ENCODE assay signal across 8 mouse cellular contexts in the genomic region with DNA sequence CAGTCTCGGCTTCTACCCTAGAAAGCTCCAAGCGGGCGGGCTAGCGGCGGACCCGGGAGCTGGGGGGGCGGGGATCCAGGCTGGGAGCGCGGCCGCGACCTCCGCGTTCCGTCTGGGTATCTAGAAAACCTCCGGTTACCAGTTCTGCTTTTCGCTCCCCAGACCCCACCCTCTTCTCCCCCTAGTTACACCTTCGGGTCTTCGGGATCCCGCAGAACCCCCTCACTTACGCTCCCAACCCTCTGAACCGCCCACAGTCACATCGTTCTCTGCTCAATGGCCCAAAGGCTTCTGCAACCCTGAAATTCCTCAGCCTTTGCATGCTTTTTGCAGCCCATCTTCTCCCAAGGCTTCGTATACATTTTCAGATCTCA. TPM values are rescaled to one million over a fixed set of nuclear protein-coding genes. Genes with fewer than 3 reads are reported as not detected.
DNase-seq lines count a peak whose midpoint lies in the region; ATAC-seq and TF ChIP-seq lines count a peak whose summit lies in the region.

No protein-coding gene starts in this region.

- no peaks in the 10 kb centered on the region for H3K27me3 ChIP-seq in hindbrain, embryonic 15.5 days
- no peaks in the 10 kb centered on the region for H3K27me3 ChIP-seq in myocyte (ENCODE audit: control insufficient read depth, insufficient read depth, insufficient read length)

- no peak for TF ChIP-seq CTCF in layer of hippocampus, adult 2 months (conservative IDR thresholded peaks at IDR 0.05)
- TF ChIP-seq CTCF in brain, embryonic 14.5 days (IDR thresholded peaks at IDR 0.05; ENCODE audit: borderline replicate concordance, extremely low read depth, insufficient read depth, insufficient read length), result no peak

- DNase-seq in layer of hippocampus, adult 2 months (ENCODE audit: low spot score in 2 of 2), result no peak
- DNase-seq in layer of hippocampus, adult 18-20 months (ENCODE audit: low spot score in 2 of 2), result no peak
- DNase-seq in brain, embryonic 14.5 days (ENCODE audit: low read depth), result peak; percentile 41
- DNase-seq in natural killer cell, adult 2 months (ENCODE audit: low spot score in 2 of 2), result no peak
- no peak for DNase-seq in cerebellum, adult 11-12 months
- no peak for DNase-seq in left cerebral cortex, postnatal 36 days (ENCODE audit: low spot score in 2 of 2)

- peak overlapping the region; percentile 78 for H3K4me3 ChIP-seq in layer of hippocampus, adult 2 months
- peak overlapping the region; percentile 62 for H3K4me3 ChIP-seq in hindbrain, embryonic 15.5 days
- peak overlapping the region; percentile 34 for H3K4me3 ChIP-seq in myocyte

- ATAC-seq in hindbrain, embryonic 15.5 days (ENCODE audit: low FRiP score, low read depth), result no peak

- WGBS in hindbrain, embryonic 15.5 days, result 0% methylated on average over 15 of the region's 23 CpGs

- H3ac ChIP-seq in myocyte (ENCODE audit: control insufficient read depth, insufficient read length), result peak overlapping the region; percentile 45

- intact Hi-C loops in left cerebral cortex, postnatal 36 days (cut with DNase I), result no loop called here

- H3K4me1 ChIP-seq in hindbrain, embryonic 15.5 days (replicated peaks), result peaks cover 26% of the 10 kb centered on the region

- H3K36me3 ChIP-seq in hindbrain, embryonic 15.5 days, result peaks cover 13% of the 10 kb centered on the region
- no peaks in the 10 kb centered on the region for H3K36me3 ChIP-seq in myocyte (ENCODE audit: control insufficient read depth, insufficient read depth)

- H3K4me2 ChIP-seq in hindbrain, embryonic 15.5 days, result peak overlapping the region; percentile 82
- H3K4me2 ChIP-seq in myocyte (ENCODE audit: low read depth), result peak overlapping the region; percentile 73

- TF ChIP-seq POLR2A in brain, embryonic 14.5 days (IDR thresholded peaks at IDR 0.05; ENCODE audit: borderline replicate concordance, extremely low read depth, insufficient read depth, insufficient read length, poor library complexity, severe bottlenecking), result no peak
- no peak for TF ChIP-seq POLR2A in myocyte (IDR thresholded peaks at IDR 0.05; ENCODE audit: insufficient read length, low read depth)

- H3K9me3 ChIP-seq in hindbrain, embryonic 15.5 days, result no peaks in the 10 kb centered on the region

- peak overlapping the region; percentile 85 for H3K9ac ChIP-seq in hindbrain, embryonic 15.5 days

- peak overlapping the region; percentile 89 for H3K27ac ChIP-seq in layer of hippocampus, adult 2 months
- peak overlapping the region; percentile 82 for H3K27ac ChIP-seq in hindbrain, embryonic 15.5 days (replicated peaks)

- H3K79me2 ChIP-seq in myocyte (ENCODE audit: control insufficient read depth, insufficient read depth), result no peaks in the 10 kb centered on the region

TF ChIP-seq in myocyte, 11 proteins besides CTCF, POLR2A, EP300 and RAD21:
- TF ChIP-seq CEBPB (IDR thresholded peaks at IDR 0.05; ENCODE audit: insufficient read depth, poor library complexity, severe bottlenecking) (no peak), MYOG (IDR thresholded peaks at IDR 0.05; ENCODE audit: control insufficient read depth in 1 of 3, insufficient read depth in 1 of 3, insufficient read length in 2 of 3, low read depth in 2 of 3) (no peak), TCF3 (IDR thresholded peaks at IDR 0.05; ENCODE audit: insufficient read length, low read depth) (no peak), TCF12 (IDR thresholded peaks at IDR 0.05; ENCODE audit: insufficient read depth, poor library complexity, severe bottlenecking) (no peak), SRF (IDR thresholded peaks at IDR 0.05; ENCODE audit: control insufficient read depth, insufficient read length, low read depth) (no peak), E2F4 (IDR thresholded peaks at IDR 0.05; ENCODE audit: insufficient read depth) (no peak), MAX (IDR thresholded peaks at IDR 0.05; ENCODE audit: low read depth) (no peak), REST (IDR thresholded peaks at IDR 0.05; ENCODE audit: insufficient read depth, insufficient read length) (no peak), POLR2AphosphoS2 (IDR thresholded peaks at IDR 0.05; ENCODE audit: insufficient read length, low read depth) (no peak), USF1 (IDR thresholded peaks at IDR 0.05; ENCODE audit: low read depth) (no peak), MYOD1 (IDR thresholded peaks at IDR 0.05; ENCODE audit: control insufficient read depth in 1 of 3, insufficient read length in 2 of 3, low read depth in 2 of 3) (no peak)

RNA-seq across cellular contexts. Expression of a gene that starts 0.8 kb away (rescaled TPM):
- total RNA-seq in layer of hippocampus, adult 2 months (2021), result 1 to 10 TPM; 2.5 to 2.8 TPM
- 1 to 10 TPM; 2.3 to 3.4 TPM for total RNA-seq in layer of hippocampus, adult 18-20 months (2021)
- polyA plus RNA-seq in brain, embryonic 14.5 days (2012; rRNA removed), result 0.52 and 1.0 TPM in 2 replicates
- polyA plus RNA-seq in hindbrain, embryonic 15.5 days (2015; fragmentation: Nextera tagmentation; extraction: Ambion mirVana), result 1.3 and 1.6 TPM in 2 replicates
- 0.32 TPM for polyA plus RNA-seq in myocyte (2012; fragmentation: generic; extraction: Trizol)
- total RNA-seq in left cerebral cortex, postnatal 36 days (2021), result 1 to 10 TPM; 3.0 to 3.5 TPM

RNA-seq across cellular contexts. Expression of a gene that starts 1.1 kb away (rescaled TPM):
- 1 to 10 TPM; 4.1 to 4.4 TPM for total RNA-seq in layer of hippocampus, adult 2 months (2021)
- total RNA-seq in layer of hippocampus, adult 18-20 months (2021), result 1 to 10 TPM; 4.3 to 4.7 TPM
- 4.9 and 5.1 TPM in 2 replicates for polyA plus RNA-seq in brain, embryonic 14.5 days (2012; rRNA removed)
- 1.2 and 1.5 TPM in 2 replicates for polyA plus RNA-seq in hindbrain, embryonic 15.5 days (2015; fragmentation: Nextera tagmentation; extraction: Ambion mirVana)
- 1.3 TPM for polyA plus RNA-seq in myocyte (2012; fragmentation: generic; extraction: Trizol)
- 1 to 10 TPM; 5.2 to 6.2 TPM for total RNA-seq in left cerebral cortex, postnatal 36 days (2021)

RNA-seq across cellular contexts. Expression of a gene that starts 6.5 kb away (rescaled TPM):
- 10 to 100 TPM; 23.8 to 29.0 TPM for total RNA-seq in layer of hippocampus, adult 2 months (2021)
- 10 to 100 TPM; 26.0 to 29.8 TPM for total RNA-seq in layer of hippocampus, adult 18-20 months (2021)
- 54.2 and 55.4 TPM in 2 replicates for polyA plus RNA-seq in brain, embryonic 14.5 days (2012; rRNA removed)
- 49.3 and 52.2 TPM in 2 replicates for polyA plus RNA-seq in hindbrain, embryonic 15.5 days (2015; fragmentation: Nextera tagmentation; extraction: Ambion mirVana)
- 3.4 TPM for polyA plus RNA-seq in myocyte (2012; fragmentation: generic; extraction: Trizol)
- total RNA-seq in left cerebral cortex, postnatal 36 days (2021), result 10 to 100 TPM; 29.8 to 31.6 TPM

RNA-seq across cellular contexts. Expression of a gene that starts 7.1 kb away (rescaled TPM):
- 100 to 1,000 TPM; 204 to 205 TPM for total RNA-seq in layer of hippocampus, adult 2 months (2021)
- 100 to 1,000 TPM; 220 to 222 TPM for total RNA-seq in layer of hippocampus, adult 18-20 months (2021)
- 97.2 and 102 TPM in 2 replicates for polyA plus RNA-seq in brain, embryonic 14.5 days (2012; rRNA removed)
- 277 and 288 TPM in 2 replicates for polyA plus RNA-seq in hindbrain, embryonic 15.5 days (2015; fragmentation: Nextera tagmentation; extraction: Ambion mirVana)
- polyA plus RNA-seq in myocyte (2012; fragmentation: generic; extraction: Trizol), result 232 TPM
- 100 to 1,000 TPM; 206 to 219 TPM for total RNA-seq in left cerebral cortex, postnatal 36 days (2021)

RNA-seq across cellular contexts. Expression of a gene that starts 31.3 kb away (rescaled TPM):
- total RNA-seq in layer of hippocampus, adult 2 months (2021), result not detected
- total RNA-seq in layer of hippocampus, adult 18-20 months (2021), result not detected
- not detected in 2 replicates for polyA plus RNA-seq in brain, embryonic 14.5 days (2012; rRNA removed)
- polyA plus RNA-seq in hindbrain, embryonic 15.5 days (2015; fragmentation: Nextera tagmentation; extraction: Ambion mirVana), result 0.16 TPM in 1 of 2 replicates, not detected in the other
- polyA plus RNA-seq in myocyte (2012; fragmentation: generic; extraction: Trizol), result not detected
- not detected for total RNA-seq in left cerebral cortex, postnatal 36 days (2021)
